Mouse (Mus musculus) E14TG2a.4 (cell line): ENCODE results near the gene Shc2.

ENCODE experiments used
- CTCF ChIP-seq: conservative IDR thresholded peaks from 2 replicates; pipeline ENCODE4 v1.5.1; 2014; ENCODE audit warnings: low read length
- POU5F1 ChIP-seq: IDR thresholded peaks from 2 replicates; pipeline ENCODE4 v1.6.1; 2014; ENCODE audit warnings: low read length, borderline replicate concordance

- TF ChIP-seq CTCF (no peak), POU5F1 (no peak)
These were observed 32.6 kb upstream of the Shc2 start for GRCm38 (mm10) chr10:79670071-79670888.
